Mouse (Mus musculus): Measurements from ENCODE around the gene Ifit2. TPM values are rescaled to one million over a fixed set of nuclear protein-coding genes. Genes with fewer than 3 reads are reported as not detected.

Gene Ifit2
- polyA plus RNA-seq, 1 experiment: 1.8 TPM

DNA sequence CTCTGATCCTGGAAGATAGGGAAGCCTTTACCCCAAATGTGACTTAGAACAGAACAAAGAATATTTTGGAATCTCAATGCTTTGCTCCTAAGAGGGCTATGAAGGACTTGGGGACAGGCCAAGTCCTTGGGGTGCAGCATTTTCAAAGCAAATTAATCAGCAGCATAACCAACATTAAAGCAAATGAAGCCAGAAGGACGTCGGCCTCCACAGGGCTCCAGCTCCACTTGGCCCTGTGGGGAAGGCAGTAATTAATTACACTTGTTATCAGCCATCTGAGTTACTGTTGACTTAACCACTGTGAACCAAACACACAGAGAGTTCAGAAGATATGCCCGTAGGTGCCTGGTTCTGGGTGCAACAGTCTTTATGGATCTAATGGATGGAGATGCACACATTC lies 31.7 kb upstream of the Ifit2 start:
- Histone ChIP-seq H3K79me2 (ENCODE audit: control insufficient read depth, insufficient read depth) (no peaks in the 10 kb centered on the region), H3K36me3 (ENCODE audit: control insufficient read depth, insufficient read depth) (no peaks in the 10 kb centered on the region), H3K27me3 (ENCODE audit: control insufficient read depth, insufficient read depth, insufficient read length) (no peaks in the 10 kb centered on the region), H3K4me2 (ENCODE audit: low read depth) (no peak overlapping the region), H3K4me3 (no peak overlapping the region), H3ac (ENCODE audit: control insufficient read depth, insufficient read length) (no peak overlapping the region)
- TF ChIP-seq USF1 (IDR thresholded peaks at IDR 0.05; ENCODE audit: low read depth) (no peak), MYOG (IDR thresholded peaks at IDR 0.05; ENCODE audit: control insufficient read depth in 1 of 3, insufficient read depth in 1 of 3, insufficient read length in 2 of 3, low read depth in 2 of 3) (no peak), TCF3 (IDR thresholded peaks at IDR 0.05; ENCODE audit: insufficient read length, low read depth) (no peak), SRF (IDR thresholded peaks at IDR 0.05; ENCODE audit: control insufficient read depth, insufficient read length, low read depth) (no peak), E2F4 (IDR thresholded peaks at IDR 0.05; ENCODE audit: insufficient read depth) (no peak), POLR2A (IDR thresholded peaks at IDR 0.05; ENCODE audit: insufficient read length, low read depth) (no peak), CEBPB (IDR thresholded peaks at IDR 0.05; ENCODE audit: insufficient read depth, poor library complexity, severe bottlenecking) (no peak), TCF12 (IDR thresholded peaks at IDR 0.05; ENCODE audit: insufficient read depth, poor library complexity, severe bottlenecking) (no peak), POLR2AphosphoS2 (IDR thresholded peaks at IDR 0.05; ENCODE audit: insufficient read length, low read depth) (no peak), MYOD1 (IDR thresholded peaks at IDR 0.05; ENCODE audit: control insufficient read depth in 1 of 3, insufficient read length in 2 of 3, low read depth in 2 of 3) (no peak), MAX (IDR thresholded peaks at IDR 0.05; ENCODE audit: low read depth) (no peak), REST (IDR thresholded peaks at IDR 0.05; ENCODE audit: insufficient read depth, insufficient read length) (no peak)

DNA sequence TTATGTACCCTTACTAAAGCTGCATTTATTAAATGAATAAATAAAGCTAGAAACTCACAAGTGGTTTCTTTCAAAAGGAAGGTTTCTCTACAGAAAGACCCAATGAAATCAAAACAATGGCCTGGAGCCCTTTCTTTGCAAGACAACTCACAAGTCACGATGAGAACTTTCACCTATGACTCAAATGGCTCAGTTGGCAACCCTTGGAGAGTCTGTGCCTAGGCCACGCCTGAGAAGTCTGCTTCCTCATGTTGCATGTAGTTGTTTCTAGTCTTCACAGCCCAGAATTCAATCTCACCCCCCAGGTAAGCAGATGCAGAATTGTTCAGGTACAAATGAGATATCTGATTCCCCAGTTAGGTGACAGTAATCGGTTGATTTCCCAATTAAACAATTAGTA lies 30.8 kb upstream of the Ifit2 start:
- no peak for TF ChIP-seq MAX (IDR thresholded peaks at IDR 0.05; ENCODE audit: low read depth)
- TF ChIP-seq TCF12 (IDR thresholded peaks at IDR 0.05; ENCODE audit: insufficient read depth, poor library complexity, severe bottlenecking): no peak
- no peak for TF ChIP-seq MYOG (IDR thresholded peaks at IDR 0.05; ENCODE audit: control insufficient read depth in 1 of 3, insufficient read depth in 1 of 3, insufficient read length in 2 of 3, low read depth in 2 of 3)
- TF ChIP-seq REST (IDR thresholded peaks at IDR 0.05; ENCODE audit: insufficient read depth, insufficient read length): no peak
- TF ChIP-seq MYOD1 (IDR thresholded peaks at IDR 0.05; ENCODE audit: control insufficient read depth in 1 of 3, insufficient read length in 2 of 3, low read depth in 2 of 3): no peak
- TF ChIP-seq POLR2A (IDR thresholded peaks at IDR 0.05; ENCODE audit: insufficient read length, low read depth): no peak
- no peak for TF ChIP-seq E2F4 (IDR thresholded peaks at IDR 0.05; ENCODE audit: insufficient read depth)
- TF ChIP-seq USF1 (IDR thresholded peaks at IDR 0.05; ENCODE audit: low read depth): no peak
- no peak for TF ChIP-seq TCF3 (IDR thresholded peaks at IDR 0.05; ENCODE audit: insufficient read length, low read depth)
- TF ChIP-seq SRF (IDR thresholded peaks at IDR 0.05; ENCODE audit: control insufficient read depth, insufficient read length, low read depth): no peak
- Histone ChIP-seq H3K79me2 (ENCODE audit: control insufficient read depth, insufficient read depth) (no peaks in the 10 kb centered on the region), H3K27me3 (ENCODE audit: control insufficient read depth, insufficient read depth, insufficient read length) (no peaks in the 10 kb centered on the region), H3K4me2 (ENCODE audit: low read depth) (no peak overlapping the region), H3K4me3 (no peak overlapping the region), H3K36me3 (ENCODE audit: control insufficient read depth, insufficient read depth) (no peaks in the 10 kb centered on the region), H3ac (ENCODE audit: control insufficient read depth, insufficient read length) (no peak overlapping the region)

DNA sequence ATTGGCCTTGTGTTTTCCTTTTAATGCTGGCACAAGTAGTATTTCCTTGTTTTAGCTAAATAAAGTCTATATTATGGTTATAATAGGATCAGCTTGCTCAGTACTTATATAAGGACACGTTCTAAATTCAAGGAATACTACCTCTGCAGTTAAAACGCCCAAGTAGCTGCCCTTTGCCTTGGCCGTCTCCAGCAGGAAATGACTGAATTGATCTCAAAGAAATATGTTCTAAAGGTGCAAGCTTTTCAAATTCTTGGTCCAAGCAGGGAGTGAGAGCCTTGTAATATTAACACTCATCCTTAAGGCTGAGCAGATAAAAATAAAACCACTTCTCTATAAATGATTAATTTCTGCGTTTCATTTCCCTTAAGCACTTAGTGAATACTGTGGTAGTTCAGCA lies 30.4 kb upstream of the Ifit2 start:
- Histone ChIP-seq H3K4me2 (ENCODE audit: low read depth) (no peak overlapping the region), H3K27me3 (ENCODE audit: control insufficient read depth, insufficient read depth, insufficient read length) (no peaks in the 10 kb centered on the region), H3K36me3 (ENCODE audit: control insufficient read depth, insufficient read depth) (no peaks in the 10 kb centered on the region), H3K4me3 (no peak overlapping the region), H3ac (ENCODE audit: control insufficient read depth, insufficient read length) (no peak overlapping the region), H3K79me2 (ENCODE audit: control insufficient read depth, insufficient read depth) (no peaks in the 10 kb centered on the region)
- TF ChIP-seq SRF (IDR thresholded peaks at IDR 0.05; ENCODE audit: control insufficient read depth, insufficient read length, low read depth) (no peak), REST (IDR thresholded peaks at IDR 0.05; ENCODE audit: insufficient read depth, insufficient read length) (no peak), CEBPB (IDR thresholded peaks at IDR 0.05; ENCODE audit: insufficient read depth, poor library complexity, severe bottlenecking) (no peak), E2F4 (IDR thresholded peaks at IDR 0.05; ENCODE audit: insufficient read depth) (no peak), POLR2AphosphoS2 (IDR thresholded peaks at IDR 0.05; ENCODE audit: insufficient read length, low read depth) (no peak), MYOG (IDR thresholded peaks at IDR 0.05; ENCODE audit: control insufficient read depth in 1 of 3, insufficient read depth in 1 of 3, insufficient read length in 2 of 3, low read depth in 2 of 3) (no peak), TCF12 (IDR thresholded peaks at IDR 0.05; ENCODE audit: insufficient read depth, poor library complexity, severe bottlenecking) (no peak), TCF3 (IDR thresholded peaks at IDR 0.05; ENCODE audit: insufficient read length, low read depth) (no peak), MAX (IDR thresholded peaks at IDR 0.05; ENCODE audit: low read depth) (no peak), USF1 (IDR thresholded peaks at IDR 0.05; ENCODE audit: low read depth) (no peak), POLR2A (IDR thresholded peaks at IDR 0.05; ENCODE audit: insufficient read length, low read depth) (no peak), MYOD1 (IDR thresholded peaks at IDR 0.05; ENCODE audit: control insufficient read depth in 1 of 3, insufficient read length in 2 of 3, low read depth in 2 of 3) (no peak)

DNA sequence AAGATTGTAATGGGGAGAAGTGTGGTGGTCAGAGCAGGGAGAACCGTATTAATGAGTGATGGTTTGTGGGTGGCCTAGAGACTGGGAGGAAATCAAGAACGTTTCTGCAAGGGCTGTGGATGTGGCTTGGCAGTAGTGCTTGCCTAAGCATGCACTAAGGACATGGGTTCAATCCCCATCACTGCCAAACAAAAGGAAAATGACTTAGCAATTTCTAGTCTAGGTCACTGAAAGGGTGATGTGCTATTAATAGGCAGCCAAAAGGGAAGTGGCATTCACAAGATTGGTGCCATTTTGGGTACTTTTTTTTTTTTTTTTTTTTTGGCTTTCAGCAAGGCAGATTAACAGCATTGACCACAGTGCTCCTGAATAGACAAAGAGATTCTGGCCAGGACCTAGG lies 29.1 kb upstream of the Ifit2 start:
- Histone ChIP-seq H3K79me2 (ENCODE audit: control insufficient read depth, insufficient read depth) (no peaks in the 10 kb centered on the region), H3K4me3 (no peak overlapping the region), H3K27me3 (ENCODE audit: control insufficient read depth, insufficient read depth, insufficient read length) (no peaks in the 10 kb centered on the region), H3ac (ENCODE audit: control insufficient read depth, insufficient read length) (no peak overlapping the region), H3K4me2 (ENCODE audit: low read depth) (no peak overlapping the region), H3K36me3 (ENCODE audit: control insufficient read depth, insufficient read depth) (no peaks in the 10 kb centered on the region)
- TF ChIP-seq TCF3 (IDR thresholded peaks at IDR 0.05; ENCODE audit: insufficient read length, low read depth) (no peak), SRF (IDR thresholded peaks at IDR 0.05; ENCODE audit: control insufficient read depth, insufficient read length, low read depth) (no peak), REST (IDR thresholded peaks at IDR 0.05; ENCODE audit: insufficient read depth, insufficient read length) (no peak), MAX (IDR thresholded peaks at IDR 0.05; ENCODE audit: low read depth) (no peak)

DNA sequence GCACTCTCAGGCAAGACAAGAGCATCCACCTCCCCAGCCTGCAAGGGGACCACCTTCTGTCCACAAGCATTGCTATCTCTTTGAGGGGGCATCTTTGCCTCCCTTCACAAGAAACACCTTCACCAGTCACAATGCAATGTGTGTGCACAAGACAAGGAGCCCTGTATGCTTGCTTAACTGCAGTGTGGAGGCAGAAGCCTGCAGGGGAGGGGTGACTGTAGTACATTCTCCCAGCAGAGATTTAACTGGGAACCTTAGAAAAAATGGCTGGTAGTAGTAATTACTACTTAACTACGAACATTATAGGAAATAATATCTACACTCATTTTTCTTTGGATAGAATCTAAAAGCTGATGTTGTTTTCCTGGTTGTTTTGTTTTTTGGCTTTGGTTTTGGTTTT lies 28.5 kb upstream of the Ifit2 start:
- Histone ChIP-seq H3K36me3 (ENCODE audit: control insufficient read depth, insufficient read depth) (no peaks in the 10 kb centered on the region), H3ac (ENCODE audit: control insufficient read depth, insufficient read length) (no peak overlapping the region), H3K4me2 (ENCODE audit: low read depth) (no peak overlapping the region), H3K79me2 (ENCODE audit: control insufficient read depth, insufficient read depth) (no peaks in the 10 kb centered on the region), H3K4me3 (no peak overlapping the region), H3K27me3 (ENCODE audit: control insufficient read depth, insufficient read depth, insufficient read length) (no peaks in the 10 kb centered on the region)
- TF ChIP-seq TCF12 (IDR thresholded peaks at IDR 0.05; ENCODE audit: insufficient read depth, poor library complexity, severe bottlenecking): no peak

Data from myocyte (in vitro differentiated cells).